Mouse (Mus musculus): Measurements from ENCODE around the gene Plau.

DNA sequence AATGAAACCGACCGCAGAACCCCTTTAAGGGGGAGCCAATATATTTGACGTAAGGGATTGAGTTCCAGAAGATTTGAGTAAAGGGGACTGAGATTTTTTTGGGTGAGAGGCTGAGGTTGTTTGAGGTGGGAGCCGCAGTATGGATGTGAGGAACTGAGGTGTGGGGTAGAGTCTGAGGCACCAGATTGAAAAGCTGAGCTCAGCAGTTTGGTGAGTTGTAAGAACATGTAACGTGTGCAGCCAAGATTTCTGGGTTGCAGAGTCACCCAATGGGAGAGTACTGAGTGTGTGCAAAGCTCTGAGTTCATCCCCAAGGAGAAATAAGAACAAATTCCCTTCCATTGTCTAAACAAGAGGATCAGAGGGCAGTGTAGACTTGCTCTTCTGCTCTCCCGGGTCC lies 38.2 kb upstream of the Plau start:
- TF ChIP-seq CTCF (IDR thresholded peaks at IDR 0.05; ENCODE audit: low read depth, low read length) (no peak), TAL1 (conservative IDR thresholded peaks at IDR 0.05; ENCODE audit: low read depth, low read length) (no peak)
